Mouse (Mus musculus) neural tube, embryonic 12.5 days (tissue): ENCODE data around the gene Lrrc8e. TPM values are rescaled to one million over a fixed set of nuclear protein-coding genes. Genes with fewer than 3 reads are reported as not detected.

Source experiments
- ATAC-seq: fragments of 200-750 bp; cut with Nextera tagmentation; 2 replicates; pipeline ENCODE4 v1.8.0; 2017; ENCODE audit warnings: low read depth, mild to moderate bottlenecking, moderate TSS enrichment, moderate library complexity; ENCODE audit not compliant: low FRiP score
- H3K27ac ChIP-seq: fragments of 300-500 bp; sonication (generic); 2 replicates; pipeline ENCODE4 v1.5.1; 2016
- H3K27me3 ChIP-seq: fragments of 300-500 bp; sonication (generic); replicated peaks from 2 replicates; pipeline ENCODE4 v1.6.1; 2016; ENCODE audit warnings: mild to moderate bottlenecking
- H3K36me3 ChIP-seq: fragments of 300-500 bp; sonication (generic); 2 replicates; pipeline ENCODE4 v1.6.1; 2016; ENCODE audit warnings: mild to moderate bottlenecking
- H3K4me1 ChIP-seq: fragments of 300-500 bp; sonication (generic); 2 replicates; pipeline ENCODE4 v1.6.1; 2016
- H3K4me2 ChIP-seq: fragments of 300-500 bp; sonication (generic); replicated peaks from 2 replicates; pipeline ENCODE4 v1.6.1; 2016; ENCODE audit warnings: mild to moderate bottlenecking
- H3K4me3 ChIP-seq: fragments of 300-500 bp; sonication (generic); 2 replicates; pipeline ENCODE4 v1.5.1; 2016
- H3K9ac ChIP-seq: fragments of 300-500 bp; sonication (generic); 2 replicates; pipeline ENCODE4 v1.6.1; 2016; ENCODE audit warnings: mild to moderate bottlenecking
- H3K9me3 ChIP-seq: fragments of 300-500 bp; sonication (generic); 2 replicates; pipeline ENCODE4 v1.6.1; 2016; ENCODE audit warnings: mild to moderate bottlenecking
- WGBS: fragments of 180-500 bp; shearing (Covaris S2); methylation state at CpG from one replicate; pipeline ENCODE4 v1.1.7; 2016; 5-methylcytosine and 5-hydroxymethylcytosine counted together
- polyA plus RNA-seq: library from polyadenylated mRNA; unstranded; fragments of >200 nt; fragmentation: Nextera tagmentation; extraction: Ambion mirVana; gene quantifications from 2 replicates; pipeline ENCODE4 v1.2.1, GENCODE M21; 2016

The Lrrc8e gene
- polyA plus RNA-seq, 1 experiment from 2014 or later = 0.08 TPM

- no peak overlapping the region for H3K4me3 ChIP-seq
- no peak for ATAC-seq
- H3K36me3 ChIP-seq = no peaks in the 10 kb centered on the region
- 76% methylated on average over 5 of the region's 5 CpGs for WGBS
- no peaks in the 10 kb centered on the region for H3K9me3 ChIP-seq
- H3K9ac ChIP-seq = no peak overlapping the region
- H3K27me3 ChIP-seq = peaks cover 25% of the 10 kb centered on the region
- H3K4me1 ChIP-seq = peaks cover 6% of the 10 kb centered on the region
- no peak overlapping the region for H3K27ac ChIP-seq
- H3K4me2 ChIP-seq = no peak overlapping the region
Observed at GRCm38 (mm10) chr8:4229784-4230183, 3.2 kb downstream of the Lrrc8e start.

- no peak overlapping the region for H3K4me2 ChIP-seq
- H3K36me3 ChIP-seq = no peaks in the 10 kb centered on the region
- no peak overlapping the region for H3K4me3 ChIP-seq
- H3K9me3 ChIP-seq = no peaks in the 10 kb centered on the region
- H3K27me3 ChIP-seq = peaks cover 25% of the 10 kb centered on the region
- WGBS = 62% methylated on average over 10 of the region's 10 CpGs
- H3K4me1 ChIP-seq = peaks cover 6% of the 10 kb centered on the region
- no peak for ATAC-seq
- no peak overlapping the region for H3K27ac ChIP-seq
- H3K9ac ChIP-seq = no peak overlapping the region
Observed at GRCm38 (mm10) chr8:4230612-4231351, 4.2 kb downstream of the Lrrc8e start.

- Histone ChIP-seq H3K4me3 (peak overlapping the region; percentile 80), H3K27me3 (0 out of 2 replicates have a peak, but pooled peaks cover 4% of the 10 kb centered on the region), H3K27ac (peak overlapping the region; percentile 76), H3K4me2 (peak overlapping the region; percentile 92), H3K36me3 (peaks cover 14% of the 10 kb centered on the region), H3K9ac (peak overlapping the region; percentile 58), H3K9me3 (no peaks in the 10 kb centered on the region), H3K4me1 (peaks cover 19% of the 10 kb centered on the region)
- 20% methylated on average over 15 of the region's 15 CpGs for WGBS
- peak; percentile 36; the same call in 1 of the 2 replicates for ATAC-seq
Observed at GRCm38 (mm10) chr8:4237814-4238433, 11.3 kb downstream of the Lrrc8e start.

GRCm38 (mm10) chr8:4238434-4239192 is 12.0 kb downstream of the Lrrc8e start, which contains the start of the genes Map2k7 and Gm49320:
Gene Map2k7 (plus strand): TSS chr8:4238740.
Gene Gm49320 (plus strand): TSS chr8:4238865.
- H3K4me3 ChIP-seq = peak within 1 kb of the TSS; percentile 80
- peak; percentile 94 for ATAC-seq
- WGBS = under 1% methylated on average over 60 of the region's 71 CpGs

GRCm38 (mm10) chr8:4239193-4239890 is 12.7 kb downstream of the Lrrc8e start:
- peak; percentile 39 for ATAC-seq
- Histone ChIP-seq H3K4me2 (peak overlapping the region; percentile 92), H3K4me3 (peak overlapping the region; percentile 80), H3K27ac (peak overlapping the region; percentile 68; the same call in 1 of the 2 replicates), H3K4me1 (peaks cover 19% of the 10 kb centered on the region), H3K36me3 (peaks cover 28% of the 10 kb centered on the region), H3K9ac (peak overlapping the region; percentile 73), H3K27me3 (0 out of 2 replicates have a peak, but pooled peaks cover 4% of the 10 kb centered on the region), H3K9me3 (no peaks in the 10 kb centered on the region)
- WGBS = 15% methylated on average over 19 of the region's 19 CpGs

More at GRCm38 (mm10) chr8:4238434-4239192, 12.0 kb downstream of the Lrrc8e start, which contains the start of the genes Map2k7 and Gm49320:
- peaks cover 21% of the 10 kb centered on the region for H3K36me3 ChIP-seq
- no peaks in the 10 kb centered on the region for H3K9me3 ChIP-seq
- peak within 1 kb of the TSS; percentile 73 for H3K9ac ChIP-seq
- peaks cover 19% of the 10 kb centered on the region for H3K4me1 ChIP-seq
- H3K27ac ChIP-seq = peak within 1 kb of the TSS; percentile 76
- peak within 1 kb of the TSS; percentile 92 for H3K4me2 ChIP-seq
- H3K27me3 ChIP-seq = 0 out of 2 replicates have a peak, but pooled peaks cover 4% of the 10 kb centered on the region

GRCm38 (mm10) chr8:4245061-4245460 is 18.4 kb downstream of the Lrrc8e start:
- Histone ChIP-seq H3K9ac (no peak overlapping the region), H3K27me3 (peaks cover 9% of the 10 kb centered on the region; the same call in 1 of the 2 replicates), H3K4me1 (peaks cover 9% of the 10 kb centered on the region), H3K4me3 (no peak overlapping the region), H3K9me3 (no peaks in the 10 kb centered on the region), H3K36me3 (peaks cover 79% of the 10 kb centered on the region), H3K4me2 (no peak overlapping the region), H3K27ac (no peak overlapping the region)
- 92% methylated on average over 5 of the region's 5 CpGs for WGBS
- no peak for ATAC-seq

- Histone ChIP-seq H3K4me1 (peaks cover 5% of the 10 kb centered on the region; the same call in 1 of the 2 replicates), H3K4me3 (no peak overlapping the region), H3K27me3 (peaks cover 9% of the 10 kb centered on the region; the same call in 1 of the 2 replicates), H3K9me3 (no peaks in the 10 kb centered on the region), H3K27ac (no peak overlapping the region), H3K9ac (no peak overlapping the region), H3K4me2 (no peak overlapping the region), H3K36me3 (peaks cover 80% of the 10 kb centered on the region)
- no peak for ATAC-seq
- 86% methylated on average over 13 of the region's 13 CpGs for WGBS
Observed at GRCm38 (mm10) chr8:4245737-4246136, 19.1 kb downstream of the Lrrc8e start.

- ATAC-seq = no peak
- Histone ChIP-seq H3K4me3 (no peak overlapping the region), H3K4me2 (no peak overlapping the region), H3K36me3 (peaks cover 73% of the 10 kb centered on the region), H3K27me3 (peaks cover 9% of the 10 kb centered on the region; the same call in 1 of the 2 replicates), H3K9me3 (no peaks in the 10 kb centered on the region), H3K27ac (no peak overlapping the region), H3K9ac (no peak overlapping the region), H3K4me1 (0 out of 2 replicates have a peak, but pooled peaks cover 5% of the 10 kb centered on the region)
- 92% methylated on average over 8 of the region's 8 CpGs for WGBS
Observed at GRCm38 (mm10) chr8:4247241-4247640, 20.6 kb downstream of the Lrrc8e start.

- H3K27me3 ChIP-seq = peaks cover 9% of the 10 kb centered on the region; the same call in 1 of the 2 replicates
- 82% methylated on average over 15 of the region's 15 CpGs for WGBS
- H3K4me2 ChIP-seq = no peak within 1 kb of the TSS
- H3K27ac ChIP-seq = no peak within 1 kb of the TSS
- peaks cover 66% of the 10 kb centered on the region for H3K36me3 ChIP-seq
- no peak within 1 kb of the TSS for H3K4me3 ChIP-seq
- H3K9ac ChIP-seq = 0 out of 2 replicates have a peak within 1 kb of the TSS, but pooled peaks have one; percentile 2
- 0 out of 2 replicates have a peak, but pooled peaks cover 5% of the 10 kb centered on the region for H3K4me1 ChIP-seq
- no peaks in the 10 kb centered on the region for H3K9me3 ChIP-seq
- no peak for ATAC-seq
Observed at GRCm38 (mm10) chr8:4247951-4248540, 21.4 kb downstream of the Lrrc8e start, which contains the start of gene Tgfbr3l. Gene Tgfbr3l (plus strand): TSS chr8:4248214.

GRCm38 (mm10) chr8:4249213-4249612 is 22.6 kb downstream of the Lrrc8e start:
- ATAC-seq = no peak
- no peak overlapping the region for H3K27ac ChIP-seq
- WGBS = 18% methylated on average over 29 of the region's 29 CpGs
- H3K4me2 ChIP-seq = no peak overlapping the region
- H3K9me3 ChIP-seq = no peaks in the 10 kb centered on the region
- H3K4me3 ChIP-seq = no peak overlapping the region
- peaks cover 9% of the 10 kb centered on the region; the same call in 1 of the 2 replicates for H3K27me3 ChIP-seq
- 0 out of 2 replicates have a peak overlapping the region, but pooled peaks have one; percentile 2 for H3K9ac ChIP-seq
- H3K36me3 ChIP-seq = peaks cover 54% of the 10 kb centered on the region
- peaks cover 13% of the 10 kb centered on the region; the same call in 1 of the 2 replicates for H3K4me1 ChIP-seq
